ENCODE assay signal across 10 mouse cellular contexts in the genomic region with DNA sequence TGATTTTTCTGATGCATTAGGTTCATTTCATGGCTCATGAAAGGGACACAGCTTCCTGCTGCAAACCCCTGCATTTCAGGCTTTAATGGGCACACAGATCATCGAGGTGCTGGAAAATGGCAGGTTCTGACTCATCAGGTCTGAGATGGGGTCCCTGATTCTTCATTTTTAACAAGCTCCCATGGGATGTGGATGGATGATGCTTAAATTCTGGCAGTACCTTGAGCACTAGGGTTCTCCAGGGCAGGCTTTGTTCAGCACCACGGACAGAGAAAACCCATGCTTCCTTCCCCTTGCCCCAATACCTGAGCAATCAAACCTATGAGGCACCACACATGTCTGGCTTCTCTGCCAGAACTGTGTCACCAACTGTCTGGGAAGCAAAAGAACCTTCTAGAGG.
DNase-seq lines count a peak whose midpoint lies in the region; ATAC-seq and TF ChIP-seq lines count a peak whose summit lies in the region.
"Had no signal": no experiment of that assay in that cellular context is flagged by ENCODE, and none has a peak within 500 bp of the region (broad histone marks: within the 10 kb centered on the region; RNA-seq: fewer than 3 reads in every experiment).

No protein-coding gene starts in this region.

- H3K36me3 ChIP-seq in midbrain, embryonic 14.5 days (ENCODE audit: control insufficient read depth, insufficient read depth, low read length) = no peaks in the 10 kb centered on the region
- H3K36me3 ChIP-seq in midbrain, postnatal 0 days (ENCODE audit: insufficient read depth, low read length) = no peaks in the 10 kb centered on the region
- no peaks in the 10 kb centered on the region for H3K36me3 ChIP-seq in embryonic facial prominence, embryonic 14.5 days (ENCODE audit: control insufficient read depth, insufficient read depth, low read length)
- no peaks in the 10 kb centered on the region for H3K36me3 ChIP-seq in splenic B cell, adult 2 months (ENCODE audit: control insufficient read depth, insufficient read depth, low read length, poor library complexity, severe bottlenecking)
- H3K36me3 ChIP-seq in intestine, embryonic 16.5 days (ENCODE audit: control insufficient read depth, insufficient read depth, low read length) = no peaks in the 10 kb centered on the region
- H3K36me3 ChIP-seq: hindbrain, embryonic 12.5 days; neural tube, embryonic 13.5 days had no signal

- DNase-seq in heart, adult 11 months = peak; percentile 63
- no peak for DNase-seq in heart, postnatal 36 days
- peak; percentile 30 for DNase-seq in midbrain, embryonic 14.5 days
- no peak for DNase-seq in midbrain, postnatal 0 days (ENCODE audit: low spot score)
- peak; percentile 53 for DNase-seq in embryonic facial prominence, embryonic 14.5 days (ENCODE audit: low spot score)
- peak; percentile 15 for DNase-seq in splenic B cell, adult 2 months (ENCODE audit: low read depth, low spot score)
- DNase-seq in cerebellum, adult 9-10 months = no peak

- 0 out of 2 replicates have a peak, but pooled peaks cover 3% of the 10 kb centered on the region for H3K4me1 ChIP-seq in midbrain, embryonic 14.5 days (ENCODE audit: control insufficient read depth, insufficient read depth, low read length)
- H3K4me1 ChIP-seq in midbrain, postnatal 0 days (ENCODE audit: insufficient read depth, low read length) = no peaks in the 10 kb centered on the region
- H3K4me1 ChIP-seq in embryonic facial prominence, embryonic 14.5 days (ENCODE audit: control insufficient read depth, insufficient read depth, low read length) = no peaks in the 10 kb centered on the region
- H3K4me1 ChIP-seq in intestine, embryonic 16.5 days (ENCODE audit: control insufficient read depth, insufficient read depth, low read length) = no peaks in the 10 kb centered on the region
- H3K4me1 ChIP-seq: hindbrain, embryonic 12.5 days had no signal

- no peak for TF ChIP-seq CTCF in midbrain, postnatal 0 days (IDR thresholded peaks at IDR 0.05)

- H3K27me3 ChIP-seq in midbrain, embryonic 14.5 days (ENCODE audit: control insufficient read depth, insufficient read depth, low read length) = no peaks in the 10 kb centered on the region
- H3K27me3 ChIP-seq in midbrain, postnatal 0 days (ENCODE audit: insufficient read depth, low read length) = no peaks in the 10 kb centered on the region
- no peaks in the 10 kb centered on the region for H3K27me3 ChIP-seq in embryonic facial prominence, embryonic 14.5 days (replicated peaks; ENCODE audit: control insufficient read depth, insufficient read depth, low read length)
- H3K27me3 ChIP-seq in splenic B cell, adult 2 months (ENCODE audit: control insufficient read depth, insufficient read depth, low read length, poor library complexity, severe bottlenecking) = no peaks in the 10 kb centered on the region
- no peaks in the 10 kb centered on the region for H3K27me3 ChIP-seq in intestine, embryonic 16.5 days (replicated peaks; ENCODE audit: control insufficient read depth, insufficient read depth, low read length)
- H3K27me3 ChIP-seq: hindbrain, embryonic 12.5 days; neural tube, embryonic 13.5 days had no signal

- no peak overlapping the region for H3K9ac ChIP-seq in midbrain, embryonic 14.5 days (replicated peaks; ENCODE audit: low read length)
- H3K9ac ChIP-seq in midbrain, postnatal 0 days (replicated peaks; ENCODE audit: low read length, poor library complexity, severe bottlenecking) = no peak overlapping the region
- no peak overlapping the region for H3K9ac ChIP-seq in embryonic facial prominence, embryonic 14.5 days (ENCODE audit: low read depth, low read length)
- no peak overlapping the region for H3K9ac ChIP-seq in intestine, embryonic 16.5 days (ENCODE audit: low read depth, low read length)
- H3K9ac ChIP-seq: hindbrain, embryonic 12.5 days; neural tube, embryonic 13.5 days had no signal

- H3K4me2 ChIP-seq in midbrain, embryonic 14.5 days (ENCODE audit: low read length) = no peak overlapping the region
- no peak overlapping the region for H3K4me2 ChIP-seq in midbrain, postnatal 0 days (ENCODE audit: low read depth, low read length, poor library complexity, severe bottlenecking)
- no peak overlapping the region for H3K4me2 ChIP-seq in embryonic facial prominence, embryonic 14.5 days (ENCODE audit: low read depth, low read length)
- H3K4me2 ChIP-seq in intestine, embryonic 16.5 days (ENCODE audit: low read depth, low read length) = no peak overlapping the region
- H3K4me2 ChIP-seq: hindbrain, embryonic 12.5 days; neural tube, embryonic 13.5 days had no signal

- intact Hi-C loops in heart, postnatal 36 days (cut with DNase I) = no loop called here

- no peak for ATAC-seq in midbrain, embryonic 14.5 days (ENCODE audit: low FRiP score, low TSS enrichment)
- ATAC-seq in midbrain, postnatal 0 days (ENCODE audit: low FRiP score) = no peak
- no peak for ATAC-seq in embryonic facial prominence, embryonic 14.5 days (ENCODE audit: low read depth)
- ATAC-seq in intestine, embryonic 16.5 days = no peak

- no peak overlapping the region for H3K4me3 ChIP-seq in midbrain, embryonic 14.5 days (replicated peaks; ENCODE audit: low read depth, low read length)
- H3K4me3 ChIP-seq in midbrain, postnatal 0 days (ENCODE audit: low read depth, low read length) = no peak overlapping the region
- H3K4me3 ChIP-seq in embryonic facial prominence, embryonic 14.5 days (ENCODE audit: low read depth, low read length) = no peak overlapping the region
- H3K4me3 ChIP-seq in intestine, embryonic 16.5 days (ENCODE audit: low read length) = no peak overlapping the region
- H3K4me3 ChIP-seq: hindbrain, embryonic 12.5 days; neural tube, embryonic 13.5 days had no signal

- no peak overlapping the region for H3K27ac ChIP-seq in midbrain, embryonic 14.5 days (replicated peaks; ENCODE audit: low read depth, low read length)
- H3K27ac ChIP-seq in midbrain, postnatal 0 days (ENCODE audit: low read depth, low read length) = no peak overlapping the region
- H3K27ac ChIP-seq in embryonic facial prominence, embryonic 14.5 days (replicated peaks; ENCODE audit: low read depth, low read length) = no peak overlapping the region
- no peak overlapping the region for H3K27ac ChIP-seq in intestine, embryonic 16.5 days (ENCODE audit: low read length)
- H3K27ac ChIP-seq: hindbrain, embryonic 12.5 days; neural tube, embryonic 13.5 days had no signal

- H3K9me3 ChIP-seq in midbrain, embryonic 14.5 days (ENCODE audit: control insufficient read depth, low read length) = no peaks in the 10 kb centered on the region
- H3K9me3 ChIP-seq in midbrain, postnatal 0 days (ENCODE audit: low read length) = no peaks in the 10 kb centered on the region
- H3K9me3 ChIP-seq in embryonic facial prominence, embryonic 14.5 days (ENCODE audit: control insufficient read depth, low read length) = no peaks in the 10 kb centered on the region
- no peaks in the 10 kb centered on the region for H3K9me3 ChIP-seq in intestine, embryonic 16.5 days (ENCODE audit: control insufficient read depth, low read length)
- H3K9me3 ChIP-seq: hindbrain, embryonic 12.5 days; neural tube, embryonic 13.5 days had no signal

- 38% methylated on average over 2 of the region's 2 CpGs for WGBS in midbrain, embryonic 14.5 days
- 42% methylated on average over 2 of the region's 2 CpGs for WGBS in midbrain, postnatal 0 days
- WGBS in embryonic facial prominence, embryonic 14.5 days = 37% methylated on average over 2 of the region's 2 CpGs
- 35% methylated on average over 2 of the region's 2 CpGs for WGBS in intestine, embryonic 16.5 days

Comparison
In these comparisons a context has a peak if more than half of its experiments do, and no peak if none do; other contexts are left out.
1. DNase-seq: peak in heart, adult 11 months (single experiment), midbrain, embryonic 14.5 days (single experiment), embryonic facial prominence, embryonic 14.5 days (single experiment) and splenic B cell, adult 2 months (single experiment); none in heart, postnatal 36 days (0 of 2), midbrain, postnatal 0 days (single experiment) and cerebellum, adult 9-10 months (single experiment).